Mouse (Mus musculus) macrophage (primary cell): ENCODE measurements at regions not wholly inside any gene's neighbourhood (a gene's known extent, or its start where the extent isn't known, plus 50 kb on each side); places are given as distances from the start of the nearest gene placed in this dataset.
A peak's percentile ranks its signal among the peaks of the same experiment; 100 is the strongest.

Experiments used
- H3K27ac ChIP-seq: fragments of 350-480 bp; formaldehyde crosslinking; 2 replicates; pipeline ENCODE4 v1.9.0; 2021
- H3K36me3 ChIP-seq: fragments of 350-480 bp; formaldehyde crosslinking; 2 replicates; pipeline ENCODE4 v1.9.0; 2021; ENCODE audit errors: inconsistent target
- H3K4me3 ChIP-seq: fragments of 350-480 bp; formaldehyde crosslinking; 2 replicates; pipeline ENCODE4 v1.9.0; 2021; ENCODE audit errors: inconsistent target
- H3K79me2 ChIP-seq: fragments of 350-480 bp; formaldehyde crosslinking; 2 replicates; pipeline ENCODE4 v1.9.0; 2021; ENCODE audit errors: inconsistent target
- WGBS: methylation state at CpG from one replicate; pipeline ENCODE4 v1.1.7; 2026; ENCODE audit warnings: inconsistent platforms; ENCODE audit not compliant: missing documents; 5-methylcytosine and 5-hydroxymethylcytosine counted together

- WGBS, result 95% methylated on average over 4 of the region's 4 CpGs
These were observed 99.9 kb upstream of the Hmga2 start for GRCm38 (mm10) chr10:120576148-120576547.

DNA sequence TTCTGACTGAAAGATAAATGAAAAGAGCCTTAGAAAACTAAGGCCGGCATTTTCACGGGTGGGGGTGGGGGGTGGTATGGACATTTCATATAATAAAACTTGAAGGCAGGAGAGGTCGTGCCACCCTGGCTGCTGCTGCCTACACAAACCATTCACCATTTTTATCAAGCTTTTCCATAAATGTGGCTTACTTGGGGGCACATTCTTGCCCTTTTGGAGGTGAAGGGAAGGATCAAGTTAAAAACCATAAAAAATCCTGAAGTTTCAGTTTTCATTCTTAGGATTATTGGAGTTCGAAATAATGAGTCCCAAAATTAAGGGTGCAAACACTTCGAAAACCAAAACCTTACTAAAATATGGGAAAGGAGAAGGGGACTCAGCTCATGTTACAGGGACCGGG is 95.1 kb upstream of the Hmga2 start:
- H3K27ac ChIP-seq, result no peak overlapping the region

More at GRCm38 (mm10) chr10:120576148-120576547, 99.9 kb upstream of the Hmga2 start:
- H3K36me3 ChIP-seq, result no peaks in the 10 kb centered on the region
- no peak overlapping the region for H3K27ac ChIP-seq
- no peak overlapping the region for H3K4me3 ChIP-seq
- H3K79me2 ChIP-seq, result no peaks in the 10 kb centered on the region

DNA sequence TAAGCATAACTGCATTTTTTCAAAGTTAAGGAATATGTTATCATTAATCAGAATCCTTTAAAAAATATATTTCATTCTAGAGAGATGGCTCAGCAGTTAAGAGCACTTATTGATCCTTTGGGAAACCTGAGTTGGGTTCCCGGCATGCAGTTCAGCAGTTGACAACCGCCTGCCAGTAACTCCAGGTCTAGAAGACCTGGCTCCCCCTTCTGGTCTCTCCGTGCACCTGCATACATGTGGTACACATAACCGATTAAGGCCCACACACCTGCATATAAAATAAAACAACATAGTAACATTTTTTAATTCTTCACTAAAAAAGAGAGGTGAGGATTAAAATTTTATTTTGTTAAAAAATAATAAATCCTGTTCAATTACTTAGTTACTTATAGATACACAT is 89.7 kb upstream of the Hmga2 start:
- no peaks in the 10 kb centered on the region for H3K36me3 ChIP-seq
- H3K79me2 ChIP-seq, result no peaks in the 10 kb centered on the region
- H3K4me3 ChIP-seq, result no peak overlapping the region
- 100% methylated on average over 4 of the region's 4 CpGs for WGBS
- no peak overlapping the region for H3K27ac ChIP-seq

More for the DNA sequence above, 95.1 kb upstream of the Hmga2 start:
- 60% methylated on average over 6 of the region's 6 CpGs for WGBS
- H3K4me3 ChIP-seq, result no peak overlapping the region
- no peaks in the 10 kb centered on the region for H3K36me3 ChIP-seq
- no peaks in the 10 kb centered on the region for H3K79me2 ChIP-seq

- Histone ChIP-seq H3K36me3 (no peaks in the 10 kb centered on the region), H3K79me2 (no peaks in the 10 kb centered on the region), H3K27ac (no peak overlapping the region), H3K4me3 (no peak overlapping the region)
- 75% methylated on average over 14 of the region's 14 CpGs for WGBS
These were observed 88.6 kb upstream of the Hmga2 start for GRCm38 (mm10) chr10:120564859-120565258.

GRCm38 (mm10) chr10:120563926-120564325 is 87.7 kb upstream of the Hmga2 start:
- WGBS, result 62% methylated on average over 9 of the region's 10 CpGs
- no peaks in the 10 kb centered on the region for H3K79me2 ChIP-seq
- no peak overlapping the region for H3K27ac ChIP-seq
- no peak overlapping the region for H3K4me3 ChIP-seq
- no peaks in the 10 kb centered on the region for H3K36me3 ChIP-seq

DNA sequence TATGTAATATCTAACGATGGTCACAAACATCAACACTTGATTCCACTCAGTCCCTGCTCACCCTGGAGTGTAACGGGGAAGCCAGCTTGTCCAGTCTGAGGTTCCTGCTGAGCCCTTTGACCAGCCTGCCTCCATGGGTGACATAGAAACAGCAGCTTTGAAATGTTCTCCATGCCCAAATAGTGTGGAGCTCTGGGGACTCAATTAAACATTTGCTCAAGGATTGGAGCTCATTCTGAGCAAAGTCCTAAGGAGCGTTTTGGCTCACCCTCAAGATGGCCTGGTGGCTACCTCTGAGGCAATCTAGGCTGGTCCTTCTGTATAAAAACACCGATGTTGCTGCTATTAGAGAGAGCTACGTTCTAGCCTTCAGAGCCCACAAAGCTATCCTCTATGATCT is 85.6 kb upstream of the Hmga2 start:
- H3K4me3 ChIP-seq, result no peak overlapping the region
- 94% methylated on average over 5 of the region's 5 CpGs for WGBS
- no peak overlapping the region for H3K27ac ChIP-seq
- H3K79me2 ChIP-seq, result no peaks in the 10 kb centered on the region
- no peaks in the 10 kb centered on the region for H3K36me3 ChIP-seq

DNA sequence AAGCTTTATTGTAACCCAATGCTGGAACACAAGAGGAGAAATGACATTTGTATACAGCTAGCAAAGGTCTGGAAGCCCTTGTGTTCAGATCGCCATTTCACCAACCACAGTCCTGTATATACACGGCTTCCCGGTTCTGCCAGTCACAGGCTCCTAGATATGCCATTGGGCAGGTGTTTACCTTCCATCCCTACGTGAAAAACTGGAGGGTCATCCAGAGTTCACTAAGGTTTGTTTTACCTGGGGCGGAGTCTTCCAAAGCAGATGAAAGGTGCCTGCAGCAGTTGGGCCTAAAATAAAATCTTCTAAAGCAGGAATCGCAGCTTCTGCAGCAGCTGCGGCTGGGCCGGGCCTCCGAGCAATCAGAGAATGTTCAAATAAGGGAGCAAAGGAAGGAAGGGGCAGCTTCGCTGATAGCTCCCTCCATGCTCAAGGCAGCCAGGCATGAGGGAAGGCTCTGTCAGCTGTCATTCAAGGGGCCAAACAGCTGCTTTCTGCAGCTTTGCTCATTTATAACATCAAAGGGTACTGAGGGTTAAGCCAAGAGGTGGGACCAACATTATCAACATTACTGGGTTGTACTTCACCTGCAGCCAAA is 81.7 kb upstream of the Hmga2 start:
- 92% methylated on average over 10 of the region's 10 CpGs for WGBS
- H3K27ac ChIP-seq, result no peak overlapping the region
- no peak overlapping the region for H3K4me3 ChIP-seq
- H3K36me3 ChIP-seq, result no peaks in the 10 kb centered on the region
- H3K79me2 ChIP-seq, result no peaks in the 10 kb centered on the region

- Histone ChIP-seq H3K27ac (no peak overlapping the region), H3K79me2 (no peaks in the 10 kb centered on the region), H3K36me3 (no peaks in the 10 kb centered on the region), H3K4me3 (no peak overlapping the region)
- WGBS, result 72% methylated on average over 9 of the region's 9 CpGs
These were observed 79.8 kb upstream of the Hmga2 start for GRCm38 (mm10) chr10:120556116-120556515.

- WGBS, result 10% methylated on average over 15 of the region's 16 CpGs
- H3K4me3 ChIP-seq, result peak overlapping the region; percentile 22
- H3K79me2 ChIP-seq, result no peaks in the 10 kb centered on the region
- H3K27ac ChIP-seq, result no peak overlapping the region
- H3K36me3 ChIP-seq, result no peaks in the 10 kb centered on the region
These were observed 76.8 kb upstream of the Hmga2 start for GRCm38 (mm10) chr10:120553097-120553453.

GRCm38 (mm10) chr10:120552341-120553096 is 76.2 kb upstream of the Hmga2 start:
- Histone ChIP-seq H3K36me3 (no peaks in the 10 kb centered on the region), H3K79me2 (no peaks in the 10 kb centered on the region), H3K27ac (no peak overlapping the region), H3K4me3 (peak overlapping the region; percentile 22)
- 2% methylated on average over 56 of the region's 56 CpGs for WGBS

GRCm38 (mm10) chr10:120551851-120552281 is 75.6 kb upstream of the Hmga2 start:
- Histone ChIP-seq H3K79me2 (no peaks in the 10 kb centered on the region), H3K36me3 (no peaks in the 10 kb centered on the region), H3K4me3 (peak overlapping the region; percentile 1; the same call in 1 of the 2 replicates), H3K27ac (no peak overlapping the region)
- WGBS, result 6% methylated on average over 18 of the region's 18 CpGs

GRCm38 (mm10) chr10:120547164-120547563 is 70.9 kb upstream of the Hmga2 start:
- H3K79me2 ChIP-seq, result no peaks in the 10 kb centered on the region
- WGBS, result 93% methylated on average over 11 of the region's 11 CpGs
- H3K36me3 ChIP-seq, result no peaks in the 10 kb centered on the region
- no peak overlapping the region for H3K4me3 ChIP-seq
- H3K27ac ChIP-seq, result no peak overlapping the region

GRCm38 (mm10) chr10:120541618-120542017 is 65.3 kb upstream of the Hmga2 start:
- Histone ChIP-seq H3K79me2 (no peaks in the 10 kb centered on the region), H3K36me3 (no peaks in the 10 kb centered on the region), H3K27ac (no peak overlapping the region), H3K4me3 (no peak overlapping the region)
- 79% methylated on average over 7 of the region's 7 CpGs for WGBS

DNA sequence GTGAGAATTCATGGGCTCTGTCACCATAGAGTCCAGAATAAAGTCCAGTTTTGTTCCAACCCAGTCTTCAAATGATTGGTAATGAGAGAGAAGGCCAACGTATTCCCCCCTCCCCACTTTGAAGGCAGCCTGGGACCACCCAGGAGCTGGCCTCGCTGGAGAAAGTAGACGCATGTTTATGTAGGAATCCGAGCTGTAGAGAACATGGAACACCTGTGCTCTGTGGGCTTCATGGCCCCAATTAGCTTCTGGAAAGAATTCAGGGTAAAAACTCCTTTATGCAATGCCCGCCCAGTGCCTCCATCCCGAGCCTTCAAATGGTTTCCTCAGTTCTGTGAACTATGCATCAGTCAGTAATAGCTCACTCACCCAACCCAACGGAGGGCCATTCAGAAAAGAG is 62.3 kb upstream of the Hmga2 start:
- Histone ChIP-seq H3K27ac (no peak overlapping the region), H3K79me2 (no peaks in the 10 kb centered on the region), H3K4me3 (no peak overlapping the region), H3K36me3 (no peaks in the 10 kb centered on the region)
- 95% methylated on average over 6 of the region's 7 CpGs for WGBS

- no peak overlapping the region for H3K4me3 ChIP-seq
- H3K36me3 ChIP-seq, result no peaks in the 10 kb centered on the region
- 100% methylated on average over 5 of the region's 5 CpGs for WGBS
- no peaks in the 10 kb centered on the region for H3K79me2 ChIP-seq
- no peak overlapping the region for H3K27ac ChIP-seq
These were observed 52.1 kb upstream of the Hmga2 start for GRCm38 (mm10) chr10:120528406-120528805.
